Mouse (Mus musculus) olfactory bulb, adult 2 months (tissue): ENCODE results near the gene Fancd2. TPM values are rescaled to one million over a fixed set of nuclear protein-coding genes. Genes with fewer than 3 reads are reported as not detected.

Experiments
- H3K27ac ChIP-seq: fragments of 200-500 bp; 2 replicates; pipeline ENCODE4 v1.5.1; 2012; ENCODE audit warnings: low read depth, low read length; ENCODE audit not compliant: insufficient read depth
- H3K4me1 ChIP-seq: fragments of 200-500 bp; 2 replicates; pipeline ENCODE4 v1.6.1; 2012; ENCODE audit warnings: low read length; ENCODE audit not compliant: control insufficient read depth, insufficient read depth
- H3K4me3 ChIP-seq: fragments of 200-500 bp; 2 replicates; pipeline ENCODE4 v1.5.1; 2012; ENCODE audit warnings: mild to moderate bottlenecking, low read depth, low read length, moderate library complexity; ENCODE audit not compliant: insufficient read depth
- CTCF ChIP-seq: fragments of 200-500 bp; IDR thresholded peaks from 2 replicates; pipeline ENCODE4 v1.5.1; 2012; ENCODE audit warnings: low read depth, mild to moderate bottlenecking, low read length, moderate library complexity; ENCODE audit not compliant: insufficient read depth
- POLR2A ChIP-seq: fragments of 200-500 bp; IDR thresholded peaks from 2 replicates; pipeline ENCODE4 v1.6.1; 2012; ENCODE audit warnings: mild to moderate bottlenecking, low read depth, low read length, moderate library complexity; ENCODE audit not compliant: insufficient read depth
- WGBS: fragments of 180-500 bp; shearing (Covaris S2); methylation state at CpG from one replicate; pipeline ENCODE4 v1.1.7; 2018; 5-methylcytosine and 5-hydroxymethylcytosine counted together
- polyA plus RNA-seq: library from polyadenylated mRNA; stranded (reverse); fragments of >200 nt; gene quantifications from 2 replicates; pipeline ENCODE4 v1.2.4, GENCODE M21; 2012; ENCODE audit warnings: low replicate concordance; ENCODE audit not compliant: missing spikeins, insufficient read depth, insufficient read length

The Fancd2 gene
- polyA plus RNA-seq, 1 experiment = not detected

- H3K27ac ChIP-seq = no peak overlapping the region
- peaks cover 8% of the 10 kb centered on the region for H3K4me1 ChIP-seq
- H3K4me3 ChIP-seq = no peak overlapping the region
- WGBS = 90% methylated on average over 6 of the region's 6 CpGs
- TF ChIP-seq CTCF (no peak), POLR2A (no peak)
Measured at GRCm38 (mm10) chr6:113602821-113603220, 71.3 kb downstream of the Fancd2 start.

- peak overlapping the region; percentile 89 for H3K4me3 ChIP-seq
- peak overlapping the region; percentile 53 for H3K27ac ChIP-seq
- TF ChIP-seq CTCF = no peak
- TF ChIP-seq POLR2A = no peak
- H3K4me1 ChIP-seq = peaks cover 10% of the 10 kb centered on the region
- WGBS = 53% methylated on average over 12 of the region's 12 CpGs
Measured at GRCm38 (mm10) chr6:113603993-113604392, 72.5 kb downstream of the Fancd2 start.

GRCm38 (mm10) chr6:113604432-113605223 is 73.1 kb downstream of the Fancd2 start, which contains the start of gene Brk1:
Gene Brk1, plus strand, starts transcription at chr6:113604772.
- TF ChIP-seq POLR2A = peak; percentile 73
- TF ChIP-seq CTCF = peak; percentile 30; the same call in 1 of the 2 replicates
- Histone ChIP-seq H3K4me3 (peak within 1 kb of the TSS; percentile 89), H3K4me1 (peaks cover 13% of the 10 kb centered on the region), H3K27ac (peak within 1 kb of the TSS; percentile 53)
- under 1% methylated on average over 61 of the region's 65 CpGs for WGBS

GRCm38 (mm10) chr6:113605224-113605545 is 73.7 kb downstream of the Fancd2 start:
- 1% methylated on average over 10 of the region's 10 CpGs for WGBS
- TF ChIP-seq POLR2A (no peak), CTCF (no peak; the same call in 1 of the 2 replicates)
- Histone ChIP-seq H3K4me3 (peak overlapping the region; percentile 89), H3K27ac (peak overlapping the region; percentile 36; the same call in 1 of the 2 replicates), H3K4me1 (peaks cover 13% of the 10 kb centered on the region)

GRCm38 (mm10) chr6:113608871-113609270 is 77.4 kb downstream of the Fancd2 start:
- Histone ChIP-seq H3K4me1 (peaks cover 17% of the 10 kb centered on the region), H3K4me3 (no peak overlapping the region), H3K27ac (peak overlapping the region; percentile 54)
- WGBS = 40% methylated on average over 6 of the region's 6 CpGs
- TF ChIP-seq CTCF = no peak
- no peak for TF ChIP-seq POLR2A

- no peak for TF ChIP-seq CTCF
- no peak for TF ChIP-seq POLR2A
- peaks cover 20% of the 10 kb centered on the region for H3K4me1 ChIP-seq
- peak overlapping the region; percentile 54 for H3K27ac ChIP-seq
- 36% methylated on average over 7 of the region's 7 CpGs for WGBS
- no peak overlapping the region for H3K4me3 ChIP-seq
Measured at GRCm38 (mm10) chr6:113609293-113609692, 77.8 kb downstream of the Fancd2 start.

GRCm38 (mm10) chr6:113612258-113612969 is 80.9 kb downstream of the Fancd2 start:
- no peak for TF ChIP-seq CTCF
- no peak for TF ChIP-seq POLR2A
- peak overlapping the region; percentile 80 for H3K27ac ChIP-seq
- WGBS = 47% methylated on average over 8 of the region's 8 CpGs
- H3K4me1 ChIP-seq = peaks cover 19% of the 10 kb centered on the region
- H3K4me3 ChIP-seq = no peak overlapping the region

- Histone ChIP-seq H3K27ac (peak overlapping the region; percentile 42; the same call in 1 of the 2 replicates), H3K4me1 (peaks cover 15% of the 10 kb centered on the region), H3K4me3 (no peak overlapping the region)
- TF ChIP-seq CTCF (no peak), POLR2A (no peak)
- 75% methylated on average over 7 of the region's 7 CpGs for WGBS
Measured at GRCm38 (mm10) chr6:113614152-113614551, 82.7 kb downstream of the Fancd2 start.

- H3K4me3 ChIP-seq = no peak overlapping the region
- H3K27ac ChIP-seq = 0 out of 2 replicates have a peak overlapping the region, but pooled peaks have one; percentile 10
- 86% methylated on average over 8 of the region's 8 CpGs for WGBS
- H3K4me1 ChIP-seq = peaks cover 14% of the 10 kb centered on the region
- TF ChIP-seq CTCF (no peak), POLR2A (no peak)
Measured at GRCm38 (mm10) chr6:113614997-113615396, 83.5 kb downstream of the Fancd2 start.
